Mouse (Mus musculus) bone marrow, adult 2 months (tissue): ENCODE data around the gene Abca7. TPM values are rescaled to one million over a fixed set of nuclear protein-coding genes. Genes with fewer than 3 reads are reported as not detected.

Experiments
- H3K27ac ChIP-seq: fragments of 200-500 bp; 2 replicates; pipeline ENCODE4 v1.5.1; 2012; ENCODE audit warnings: low read depth, mild to moderate bottlenecking, control low read depth, inconsistent platforms, low read length; ENCODE audit not compliant: control insufficient read depth, poor library complexity, insufficient read depth
- H3K4me1 ChIP-seq: fragments of 200-500 bp; 2 replicates; pipeline ENCODE4 v1.6.1; 2011; ENCODE audit warnings: low read length; ENCODE audit not compliant: control insufficient read depth, insufficient read depth
- H3K4me3 ChIP-seq: fragments of 200-500 bp; replicated peaks from 2 replicates; pipeline ENCODE3; 2011; ENCODE audit warnings: mild to moderate bottlenecking, low read depth, low read length, control low read depth; ENCODE audit not compliant: control insufficient read depth
- CTCF ChIP-seq: fragments of 200-500 bp; IDR thresholded peaks from 2 replicates; pipeline ENCODE4 v1.5.1; 2011; ENCODE audit warnings: low read length, control low read depth; ENCODE audit not compliant: control insufficient read depth, insufficient read depth
- POLR2A ChIP-seq: fragments of 200-500 bp; IDR thresholded peaks from 2 replicates; pipeline ENCODE4 v1.6.1; 2011; ENCODE audit warnings: low read depth, mild to moderate bottlenecking, control low read depth, low read length, borderline replicate concordance; ENCODE audit not compliant: control insufficient read depth
- WGBS: fragments of 180-500 bp; shearing (Covaris S2); methylation state at CpG from one replicate; pipeline ENCODE4 v1.1.7; 2018; 5-methylcytosine and 5-hydroxymethylcytosine counted together
- polyA plus RNA-seq: library from polyadenylated mRNA; stranded (reverse); fragments of >200 nt; gene quantifications from 2 replicates; pipeline ENCODE4 v1.2.4, GENCODE M21; 2011; ENCODE audit warnings: low replicate concordance; ENCODE audit not compliant: missing spikeins, insufficient read depth, insufficient read length

The Abca7 gene
- polyA plus RNA-seq, 1 experiment, result 96.9 TPM

- Histone ChIP-seq H3K4me1 (peaks cover 8% of the 10 kb centered on the region), H3K27ac (peak overlapping the region; percentile 98)
- 7% methylated on average over 14 of the region's 14 CpGs for WGBS
These were observed 21.5 kb downstream of the Abca7 start for GRCm38 (mm10) chr10:80017771-80018170.

GRCm38 (mm10) chr10:80018739-80019297 is 22.5 kb downstream of the Abca7 start:
- peaks cover 8% of the 10 kb centered on the region for H3K4me1 ChIP-seq
- WGBS, result 6% methylated on average over 15 of the region's 15 CpGs

More at GRCm38 (mm10) chr10:80017771-80018170, 21.5 kb downstream of the Abca7 start:
- peak overlapping the region; percentile 81 for H3K4me3 ChIP-seq
- TF ChIP-seq CTCF (0 out of 2 replicates have a peak, but pooled peaks have one; percentile 17), POLR2A (no peak; the same call in 1 of the 2 replicates)

GRCm38 (mm10) chr10:80019471-80020131 is 23.3 kb downstream of the Abca7 start:
- TF ChIP-seq POLR2A (no peak), CTCF (no peak)
- 73% methylated on average over 20 of the region's 20 CpGs for WGBS
- Histone ChIP-seq H3K27ac (peak overlapping the region; percentile 92), H3K4me1 (peaks cover 10% of the 10 kb centered on the region), H3K4me3 (peak overlapping the region; percentile 60)

More at GRCm38 (mm10) chr10:80018739-80019297, 22.5 kb downstream of the Abca7 start:
- Histone ChIP-seq H3K4me3 (peak overlapping the region; percentile 82), H3K27ac (peak overlapping the region; percentile 92)
- TF ChIP-seq POLR2A, result peak; percentile 40; the same call in 1 of the 2 replicates
- TF ChIP-seq CTCF, result 0 out of 2 replicates have a peak, but pooled peaks have one; percentile 13

- no peak for TF ChIP-seq CTCF
- TF ChIP-seq POLR2A, result no peak
- Histone ChIP-seq H3K4me3 (no peak overlapping the region), H3K27ac (no peak overlapping the region), H3K4me1 (peaks cover 11% of the 10 kb centered on the region)
- WGBS, result 82% methylated on average over 11 of the region's 11 CpGs
These were observed 23.9 kb downstream of the Abca7 start for GRCm38 (mm10) chr10:80020191-80020590.

GRCm38 (mm10) chr10:80020603-80021319 is 24.5 kb downstream of the Abca7 start:
- H3K4me1 ChIP-seq, result peaks cover 11% of the 10 kb centered on the region
- TF ChIP-seq CTCF (no peak), POLR2A (peak; percentile 26; the same call in 1 of the 2 replicates)
- WGBS, result 82% methylated on average over 18 of the region's 18 CpGs
- H3K27ac ChIP-seq, result no peak overlapping the region
- no peak overlapping the region for H3K4me3 ChIP-seq

- no peak overlapping the region for H3K27ac ChIP-seq
- 76% methylated on average over 13 of the region's 13 CpGs for WGBS
- H3K4me3 ChIP-seq, result no peak overlapping the region
- TF ChIP-seq POLR2A (no peak), CTCF (no peak)
- H3K4me1 ChIP-seq, result peaks cover 10% of the 10 kb centered on the region
These were observed 25.0 kb downstream of the Abca7 start for GRCm38 (mm10) chr10:80021320-80021641.

GRCm38 (mm10) chr10:80022164-80022563 is 25.9 kb downstream of the Abca7 start:
- no peak overlapping the region for H3K4me3 ChIP-seq
- no peak for TF ChIP-seq CTCF
- TF ChIP-seq POLR2A, result no peak
- 17% methylated on average over 12 of the region's 12 CpGs for WGBS
- H3K27ac ChIP-seq, result peak overlapping the region; percentile 28
- peaks cover 9% of the 10 kb centered on the region for H3K4me1 ChIP-seq

- no peak overlapping the region for H3K27ac ChIP-seq
- peaks cover 9% of the 10 kb centered on the region for H3K4me1 ChIP-seq
- no peak overlapping the region for H3K4me3 ChIP-seq
- no peak for TF ChIP-seq POLR2A
- TF ChIP-seq CTCF, result no peak
- 78% methylated on average over 8 of the region's 8 CpGs for WGBS
These were observed 26.5 kb downstream of the Abca7 start for GRCm38 (mm10) chr10:80022806-80023205.
